Mouse (Mus musculus) bone marrow, adult 2 months (tissue): ENCODE measurements around the gene Tfam. TPM values are rescaled to one million over a fixed set of nuclear protein-coding genes. Genes with fewer than 3 reads are reported as not detected.

ENCODE experiments used
- H3K27ac ChIP-seq: fragments of 200-500 bp; 2 replicates; pipeline ENCODE4 v1.5.1; 2012; ENCODE audit warnings: low read depth, mild to moderate bottlenecking, control low read depth, inconsistent platforms, low read length; ENCODE audit not compliant: control insufficient read depth, poor library complexity, insufficient read depth
- H3K4me1 ChIP-seq: fragments of 200-500 bp; 2 replicates; pipeline ENCODE4 v1.6.1; 2011; ENCODE audit warnings: low read length; ENCODE audit not compliant: control insufficient read depth, insufficient read depth
- H3K4me3 ChIP-seq: fragments of 200-500 bp; replicated peaks from 2 replicates; pipeline ENCODE3; 2011; ENCODE audit warnings: mild to moderate bottlenecking, low read depth, low read length, control low read depth; ENCODE audit not compliant: control insufficient read depth
- CTCF ChIP-seq: fragments of 200-500 bp; IDR thresholded peaks from 2 replicates; pipeline ENCODE4 v1.5.1; 2011; ENCODE audit warnings: low read length, control low read depth; ENCODE audit not compliant: control insufficient read depth, insufficient read depth
- POLR2A ChIP-seq: fragments of 200-500 bp; IDR thresholded peaks from 2 replicates; pipeline ENCODE4 v1.6.1; 2011; ENCODE audit warnings: low read depth, mild to moderate bottlenecking, control low read depth, low read length, borderline replicate concordance; ENCODE audit not compliant: control insufficient read depth
- WGBS: fragments of 180-500 bp; shearing (Covaris S2); methylation state at CpG from one replicate; pipeline ENCODE4 v1.1.7; 2018; 5-methylcytosine and 5-hydroxymethylcytosine counted together
- polyA plus RNA-seq: library from polyadenylated mRNA; stranded (reverse); fragments of >200 nt; gene quantifications from 2 replicates; pipeline ENCODE4 v1.2.4, GENCODE M21; 2011; ENCODE audit warnings: low replicate concordance; ENCODE audit not compliant: missing spikeins, insufficient read depth, insufficient read length

The Tfam gene
- 22.9 and 32.5 TPM in 2 replicates for polyA plus RNA-seq

DNA sequence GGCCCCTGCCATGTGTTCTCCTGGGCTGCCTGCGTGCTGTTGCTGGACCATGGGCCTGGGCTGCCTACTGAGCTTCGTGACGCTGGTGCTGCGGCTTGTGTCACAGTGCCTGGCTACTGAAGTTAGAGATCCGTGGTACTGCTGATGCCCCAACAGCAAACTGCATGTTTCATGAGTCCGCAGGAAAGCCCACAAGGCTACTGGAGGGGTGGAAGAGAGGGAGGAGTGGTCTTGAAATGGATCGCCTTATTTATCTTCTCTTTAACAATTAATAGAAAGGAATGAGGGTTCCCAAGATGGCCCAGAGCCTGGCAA is at the start of gene Tfam:
Gene Tfam, minus strand, starts transcription at position 41 of the 315 bp plus-strand sequence.
- WGBS: 3% methylated on average over 7 of the region's 7 CpGs
- Histone ChIP-seq H3K4me3 (peak within 1 kb of the TSS; percentile 94), H3K4me1 (peaks cover 2% of the 10 kb centered on the region; the same call in 1 of the 2 replicates), H3K27ac (peak within 1 kb of the TSS; percentile 89)
- TF ChIP-seq CTCF: no peak
- 0 out of 2 replicates have a peak, but pooled peaks have one; percentile 22 for TF ChIP-seq POLR2A

DNA sequence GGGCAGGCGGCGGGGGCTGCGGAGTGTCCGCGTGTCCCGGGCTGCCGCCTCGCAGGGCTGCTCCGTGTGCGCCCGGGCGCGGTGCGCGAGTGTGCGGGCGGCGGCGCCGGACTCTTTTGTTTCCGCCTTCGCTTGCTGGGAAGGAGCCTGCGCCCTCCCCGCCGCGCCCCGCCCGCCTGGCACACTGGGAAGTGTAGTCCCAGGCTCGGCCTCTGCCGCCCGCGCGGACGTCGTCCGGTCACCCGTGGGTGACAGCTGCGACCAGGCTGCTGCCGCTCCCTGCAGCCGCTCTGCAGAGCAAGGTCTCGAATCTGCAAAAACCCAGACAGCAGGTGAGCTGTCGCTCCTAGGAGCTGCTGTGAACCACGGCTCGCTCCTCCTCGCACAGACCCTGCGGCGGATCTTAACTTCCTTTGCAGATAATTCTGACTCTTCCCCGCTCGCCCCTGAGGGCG is 47.1 kb upstream of the Tfam start, which contains the start of gene Ube2d1:
Gene Ube2d1, minus strand, starts transcription at position 137 of the 455 bp plus-strand sequence.
- Histone ChIP-seq H3K4me1 (no peaks in the 10 kb centered on the region; the same call in 1 of the 2 replicates), H3K4me3 (peak within 1 kb of the TSS; percentile 65), H3K27ac (peak within 1 kb of the TSS; percentile 16; the same call in 1 of the 2 replicates)
- under 1% methylated on average over 50 of the region's 50 CpGs for WGBS
- TF ChIP-seq POLR2A (peak; percentile 49; the same call in 1 of the 2 replicates), CTCF (no peak)

DNA sequence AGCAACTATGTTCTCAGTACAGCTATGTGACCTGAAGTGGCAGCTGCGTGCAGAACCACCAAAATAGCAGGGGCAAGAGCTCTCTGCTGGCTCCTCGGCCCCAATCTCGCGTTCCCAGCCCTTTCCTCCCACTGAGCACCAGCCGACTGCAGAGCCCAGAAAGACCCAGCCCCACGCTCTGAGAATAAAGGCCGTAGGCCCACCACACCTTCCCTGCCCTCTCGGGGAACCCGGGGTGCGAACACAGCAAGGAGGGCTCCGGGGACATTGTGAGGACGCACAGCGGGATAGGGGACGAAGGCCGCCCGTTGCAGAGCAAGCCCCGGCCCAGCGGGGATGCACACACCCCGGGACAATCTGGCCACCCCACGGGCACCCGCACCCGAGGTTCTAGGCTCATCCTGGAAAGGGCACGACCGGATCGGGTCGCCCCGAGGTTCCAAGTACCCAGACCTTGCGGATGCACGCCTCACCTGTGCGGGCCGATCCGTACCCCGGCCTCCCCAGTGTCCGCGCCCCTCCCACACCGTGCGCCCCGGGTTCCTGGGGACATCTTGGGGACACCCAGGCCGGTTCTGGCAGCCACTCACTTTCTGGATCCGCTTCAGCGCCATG is 46.5 kb upstream of the Tfam start:
- TF ChIP-seq POLR2A: no peak
- TF ChIP-seq CTCF: no peak
- Histone ChIP-seq H3K4me1 (no peaks in the 10 kb centered on the region; the same call in 1 of the 2 replicates), H3K27ac (peak overlapping the region; percentile 16; the same call in 1 of the 2 replicates), H3K4me3 (peak overlapping the region; percentile 65)
- 1% methylated on average over 36 of the region's 41 CpGs for WGBS

DNA sequence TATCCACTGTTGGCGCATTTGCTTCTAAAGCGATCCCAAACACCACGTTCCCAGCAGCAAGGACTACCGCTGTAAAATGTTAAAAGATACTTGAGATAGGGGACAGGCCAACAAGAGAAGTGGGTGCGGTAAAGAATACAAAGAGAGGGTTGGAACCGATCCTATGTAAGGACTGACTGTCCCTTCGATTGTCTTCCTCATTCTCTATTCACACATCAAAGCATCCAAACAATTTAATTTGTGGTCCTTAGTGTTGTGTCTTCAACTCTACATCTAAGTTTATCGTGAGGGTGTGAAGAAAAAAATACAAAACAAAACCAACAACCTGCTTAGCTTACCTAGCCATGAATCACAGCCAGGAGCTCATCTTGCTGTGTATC is 46.0 kb upstream of the Tfam start:
- WGBS: 33% methylated on average over 8 of the region's 8 CpGs
- peak overlapping the region; percentile 65 for H3K4me3 ChIP-seq
- H3K27ac ChIP-seq: no peak overlapping the region
- H3K4me1 ChIP-seq: no peaks in the 10 kb centered on the region; the same call in 1 of the 2 replicates
- TF ChIP-seq CTCF (no peak), POLR2A (no peak)

DNA sequence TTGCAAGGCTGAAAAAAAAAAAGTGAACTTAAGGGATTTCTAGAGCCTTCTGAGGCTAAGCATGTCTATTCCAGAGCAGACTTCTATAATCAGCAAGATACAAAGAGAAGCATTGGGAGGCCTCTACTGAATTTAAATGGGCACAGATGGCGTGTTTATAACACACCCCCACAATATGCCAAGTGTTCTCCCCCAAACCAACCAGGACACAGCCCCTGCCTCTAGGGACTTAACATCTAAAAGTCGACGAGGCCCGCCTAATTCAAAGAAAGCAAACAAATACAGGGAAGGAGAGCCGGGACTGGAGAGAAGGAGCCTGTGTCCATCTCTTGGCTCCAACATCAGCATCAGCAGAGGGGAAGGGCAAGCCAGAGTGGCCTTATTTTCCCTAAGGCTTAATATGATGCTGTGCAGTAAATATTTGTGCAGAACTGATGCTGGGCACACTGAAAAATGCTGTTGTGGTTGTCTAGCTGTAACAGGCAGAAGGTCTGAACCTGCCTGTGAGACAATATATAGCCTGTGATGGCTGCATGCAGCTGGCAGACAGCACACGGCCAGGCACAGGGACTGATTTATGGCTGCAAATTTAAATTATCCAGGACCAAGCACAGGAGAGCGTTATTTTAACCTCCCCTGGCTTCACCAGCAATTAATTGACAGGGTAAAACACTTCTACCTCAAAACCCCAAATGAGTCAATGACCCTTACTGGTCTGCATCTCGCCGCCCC is 35.1 kb upstream of the Tfam start:
- H3K4me3 ChIP-seq: no peak overlapping the region
- WGBS: 78% methylated on average over 9 of the region's 9 CpGs
- H3K27ac ChIP-seq: no peak overlapping the region
- H3K4me1 ChIP-seq: no peaks in the 10 kb centered on the region; the same call in 1 of the 2 replicates
- TF ChIP-seq POLR2A (no peak), CTCF (no peak)

DNA sequence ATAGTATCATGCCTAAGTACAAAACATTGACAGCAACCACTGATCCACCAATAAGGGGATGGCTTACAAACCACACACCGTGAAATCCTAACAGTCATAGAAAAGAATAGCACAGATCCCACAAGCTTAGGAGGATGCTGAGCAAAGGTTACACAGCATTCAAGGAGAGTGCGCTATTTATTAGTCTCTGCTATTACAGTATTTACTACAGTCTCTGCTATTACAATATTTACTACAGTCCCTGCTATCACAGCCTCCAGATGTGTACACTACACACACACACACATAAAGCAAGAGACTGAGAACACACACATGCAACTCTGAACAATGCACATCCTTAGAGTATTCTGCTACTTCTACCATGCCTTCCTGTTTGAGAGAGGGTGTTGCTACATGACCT is 29.9 kb upstream of the Tfam start:
- H3K27ac ChIP-seq: no peak overlapping the region
- no peak overlapping the region for H3K4me3 ChIP-seq
- WGBS: 90% methylated on average over 2 of the region's 2 CpGs
- TF ChIP-seq POLR2A (no peak), CTCF (no peak)
- no peaks in the 10 kb centered on the region; the same call in 1 of the 2 replicates for H3K4me1 ChIP-seq

DNA sequence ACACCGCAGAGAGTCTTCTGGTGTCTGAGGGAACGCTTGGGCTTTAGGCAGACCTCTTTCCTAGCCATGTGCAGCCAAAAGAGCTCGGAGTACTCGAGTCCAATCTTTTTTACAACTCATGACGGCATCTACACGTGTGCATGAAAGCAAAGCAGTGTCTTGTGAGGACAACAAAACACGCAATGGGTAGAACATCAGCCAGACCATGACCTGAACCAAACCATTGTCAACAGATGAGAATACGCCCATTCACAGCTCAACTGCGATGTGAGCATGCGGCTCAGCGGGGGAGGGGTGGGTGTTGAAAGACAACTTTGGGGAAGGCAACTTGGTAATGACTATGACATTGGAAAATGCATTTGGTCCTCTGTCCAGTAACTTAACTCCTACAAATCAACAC is 29.4 kb upstream of the Tfam start:
- Histone ChIP-seq H3K4me1 (no peaks in the 10 kb centered on the region; the same call in 1 of the 2 replicates), H3K27ac (no peak overlapping the region), H3K4me3 (no peak overlapping the region)
- WGBS: 89% methylated on average over 11 of the region's 11 CpGs
- TF ChIP-seq CTCF: no peak
- no peak for TF ChIP-seq POLR2A

DNA sequence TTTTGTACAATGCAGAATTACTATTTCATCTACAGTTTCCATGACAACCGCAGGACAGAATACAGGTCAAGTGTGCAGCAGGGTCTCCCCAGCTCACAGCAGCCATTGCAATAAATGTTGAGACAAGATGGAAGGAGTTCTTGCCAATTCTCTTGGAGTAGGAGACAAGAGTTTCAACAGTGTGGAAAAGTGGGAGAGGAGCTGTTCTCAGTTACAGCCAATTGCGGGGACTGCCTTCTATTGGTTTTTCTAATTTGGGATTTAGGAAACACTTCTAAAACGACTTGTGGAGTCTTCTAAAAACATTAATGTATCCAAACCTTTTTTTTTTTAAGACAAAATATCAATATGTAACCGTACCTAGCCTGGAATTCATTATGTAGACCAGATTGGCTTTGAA is 27.0 kb upstream of the Tfam start:
- Histone ChIP-seq H3K4me1 (no peaks in the 10 kb centered on the region; the same call in 1 of the 2 replicates), H3K4me3 (no peak overlapping the region), H3K27ac (no peak overlapping the region)
- 79% methylated on average over 4 of the region's 4 CpGs for WGBS
- TF ChIP-seq POLR2A (no peak), CTCF (no peak)
